Mouse (Mus musculus): ENCODE data around the gene Zfhx3.

The Zfhx3 gene

DNA sequence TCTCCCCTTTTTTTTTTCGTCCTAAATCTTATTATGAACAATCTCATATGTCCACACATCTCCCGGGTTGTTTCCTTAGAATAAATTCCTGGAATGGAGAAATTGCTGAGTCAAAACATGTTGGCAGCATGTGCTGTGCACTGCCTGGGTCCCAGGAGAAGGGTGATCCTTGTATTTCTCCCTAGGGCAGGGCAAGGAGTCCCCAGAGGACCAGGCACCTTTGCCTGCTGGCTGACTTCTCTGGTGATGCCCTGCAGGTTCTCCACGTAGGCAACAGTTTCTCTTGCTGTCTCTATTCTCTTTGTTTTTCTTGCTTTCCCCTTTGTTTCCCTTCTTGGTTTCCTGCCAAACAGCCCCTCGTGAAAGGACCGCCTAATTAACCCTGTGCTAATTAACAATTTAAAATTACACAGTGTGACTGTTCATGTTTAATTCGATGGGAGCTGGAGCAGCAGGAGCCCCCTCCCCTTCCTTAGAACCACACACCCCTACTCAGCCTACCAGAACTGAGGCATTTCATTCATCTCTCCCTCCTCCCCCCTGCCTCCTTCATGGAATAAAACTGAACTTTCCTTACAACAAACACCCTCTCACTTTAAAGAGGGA is 845.8 kb downstream of the Zfhx3 start:
- DNase-seq (ENCODE audit: low spot score in 2 of 2) = no peak

DNA sequence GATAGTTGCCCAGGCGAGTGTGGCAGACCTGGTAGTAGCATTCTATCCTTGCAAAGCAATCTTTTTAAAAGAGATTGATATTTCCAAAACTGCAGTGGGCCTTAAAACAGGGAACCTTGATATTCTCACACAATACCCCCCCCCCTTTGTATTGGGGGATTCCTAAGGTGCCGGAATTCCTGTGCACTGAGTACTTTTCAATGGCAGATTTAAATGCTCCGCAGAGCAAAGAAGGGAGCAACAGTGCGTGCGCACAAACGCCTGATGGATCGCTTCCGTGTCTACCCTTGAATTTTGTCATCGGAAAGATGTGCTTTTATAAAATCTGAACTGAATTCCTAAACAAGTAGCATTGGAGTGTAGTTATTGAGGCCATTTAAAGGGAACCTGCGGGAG is 846.3 kb downstream of the Zfhx3 start:
- DNase-seq (ENCODE audit: low spot score in 2 of 2) = no peak

DNA sequence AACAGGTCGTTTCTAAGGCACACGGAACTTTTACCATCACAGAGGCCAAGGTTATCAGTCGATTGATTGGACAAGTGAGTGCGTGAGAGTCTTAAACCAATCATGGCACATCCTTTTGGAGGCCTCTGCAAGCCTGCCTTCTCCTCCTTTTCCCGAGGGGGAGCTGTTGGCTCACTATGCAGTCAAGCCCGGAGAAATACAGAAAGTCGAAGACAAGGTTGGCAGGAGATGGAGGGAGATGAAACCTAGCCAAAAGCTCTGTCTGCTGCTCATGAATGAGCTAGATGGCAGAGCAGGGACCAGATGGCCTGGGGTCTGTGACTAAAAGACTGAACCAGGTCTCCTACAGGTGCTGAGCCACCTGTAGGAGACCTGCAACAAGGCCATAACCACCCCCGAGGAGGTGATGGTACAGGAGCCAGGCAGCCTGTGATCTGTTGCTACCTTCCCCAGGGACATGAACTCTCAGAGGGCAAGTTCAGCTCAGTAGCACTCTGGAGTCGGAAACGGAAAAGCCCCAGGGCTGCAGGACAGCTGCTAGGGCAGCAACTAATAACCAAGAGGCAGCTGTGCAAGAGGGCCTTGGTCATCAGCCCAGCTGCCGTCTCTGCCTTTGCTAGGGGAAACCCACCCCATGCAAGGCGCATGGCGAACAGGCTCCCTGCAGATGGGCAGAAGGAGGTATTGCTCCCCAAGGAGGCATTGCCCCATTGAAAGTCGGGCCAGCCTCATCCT is 848.3 kb downstream of the Zfhx3 start:
- DNase-seq (ENCODE audit: low spot score in 2 of 2) = no peak

DNA sequence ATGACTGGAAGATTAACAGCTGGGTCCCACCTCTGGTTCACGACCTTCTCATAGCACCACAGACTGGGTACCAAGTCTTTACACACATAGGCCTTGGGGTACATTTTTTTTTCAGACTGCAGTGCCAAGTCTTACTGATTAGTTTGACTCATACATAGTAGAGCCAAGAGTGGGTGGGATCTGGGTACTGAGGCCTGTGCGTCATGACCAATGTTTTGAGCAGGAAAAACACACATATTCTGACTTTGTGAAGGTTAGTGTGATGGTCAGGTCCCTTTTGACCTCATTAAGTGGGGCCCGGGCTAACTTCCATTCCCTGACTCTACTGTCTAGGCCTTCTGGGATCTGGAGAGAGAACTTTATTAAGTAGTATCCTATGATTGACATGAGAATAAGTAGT is 853.6 kb downstream of the Zfhx3 start:
- no peak for DNase-seq (ENCODE audit: low spot score in 2 of 2)

DNA sequence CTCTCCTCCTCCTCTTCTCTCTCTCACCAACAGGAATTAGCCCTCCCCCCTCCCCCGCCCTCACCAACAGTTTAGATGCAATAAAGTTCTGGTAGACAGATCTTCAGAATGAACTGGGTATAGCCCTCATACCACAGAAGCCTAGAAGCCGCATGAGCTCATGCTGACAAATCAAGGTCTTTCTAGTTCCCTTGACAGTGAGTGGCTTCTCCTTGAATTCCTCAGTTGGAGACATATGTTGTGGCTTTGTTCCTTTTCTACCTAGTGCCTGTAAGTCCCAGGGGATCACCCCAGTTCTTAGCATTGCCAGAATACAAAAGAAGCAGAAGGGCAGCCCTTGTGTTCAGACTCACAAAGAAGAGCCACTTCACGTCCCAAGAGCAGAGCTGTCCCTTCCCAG is 854.4 kb downstream of the Zfhx3 start:
- no peak for DNase-seq (ENCODE audit: low spot score in 2 of 2)

DNA sequence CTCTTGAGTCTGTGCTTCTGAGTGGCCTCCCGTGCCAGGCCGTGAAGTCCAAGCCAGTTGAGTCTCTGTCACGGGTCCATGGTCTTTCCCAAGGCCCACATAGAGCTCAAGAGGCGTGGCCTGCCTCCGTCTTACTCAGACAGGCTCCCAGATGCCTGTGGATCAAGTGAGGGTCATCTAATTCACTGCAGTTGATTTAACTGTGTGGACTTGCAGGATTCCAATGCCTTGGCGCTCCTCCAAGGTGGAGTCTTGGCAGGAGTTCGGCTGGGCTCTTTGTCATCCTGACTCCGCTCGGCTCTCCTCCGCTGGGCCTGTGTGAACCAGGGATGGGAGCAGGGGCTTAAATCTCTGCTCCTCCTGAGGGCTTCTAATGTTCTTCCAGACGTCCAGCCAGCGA is 855.6 kb downstream of the Zfhx3 start:
- no peak for DNase-seq (ENCODE audit: low spot score in 2 of 2)

DNA sequence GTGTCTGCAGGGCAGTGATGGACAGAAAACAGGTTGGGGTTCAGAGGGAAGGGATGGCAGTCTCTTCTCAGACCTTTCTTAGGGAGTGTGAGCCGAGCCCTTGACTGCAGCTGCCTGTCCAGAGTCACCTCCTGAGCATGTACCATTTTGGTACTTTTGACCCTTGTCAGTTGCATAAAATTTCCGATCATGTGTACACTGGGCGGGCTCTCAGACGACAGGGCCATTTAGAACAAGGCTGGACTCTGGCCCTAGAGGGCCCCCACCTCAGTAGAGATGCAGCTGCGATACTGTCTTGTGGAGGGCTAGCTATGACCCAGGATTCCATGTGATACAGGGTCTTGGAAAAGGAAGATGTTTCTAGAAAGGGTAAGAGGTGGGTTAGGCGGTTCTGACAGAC is 856.8 kb downstream of the Zfhx3 start:
- no peak for DNase-seq (ENCODE audit: low spot score in 2 of 2)

DNA sequence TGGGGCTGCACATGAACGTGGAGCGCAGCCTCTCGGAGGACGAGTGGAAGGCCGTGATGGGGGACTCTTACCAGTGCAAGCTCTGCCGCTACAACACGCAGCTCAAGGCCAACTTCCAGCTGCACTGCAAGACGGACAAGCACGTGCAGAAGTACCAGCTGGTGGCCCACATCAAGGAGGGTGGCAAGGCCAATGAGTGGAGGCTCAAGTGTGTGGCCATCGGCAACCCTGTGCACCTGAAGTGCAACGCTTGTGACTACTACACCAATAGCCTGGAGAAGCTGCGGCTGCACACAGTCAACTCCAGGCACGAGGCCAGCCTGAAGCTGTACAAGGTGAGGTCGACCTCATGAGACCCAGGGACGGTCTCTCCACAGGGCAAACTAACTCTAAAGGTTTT is 857.9 kb downstream of the Zfhx3 start:
- DNase-seq (ENCODE audit: low spot score in 2 of 2) = no peak

DNA sequence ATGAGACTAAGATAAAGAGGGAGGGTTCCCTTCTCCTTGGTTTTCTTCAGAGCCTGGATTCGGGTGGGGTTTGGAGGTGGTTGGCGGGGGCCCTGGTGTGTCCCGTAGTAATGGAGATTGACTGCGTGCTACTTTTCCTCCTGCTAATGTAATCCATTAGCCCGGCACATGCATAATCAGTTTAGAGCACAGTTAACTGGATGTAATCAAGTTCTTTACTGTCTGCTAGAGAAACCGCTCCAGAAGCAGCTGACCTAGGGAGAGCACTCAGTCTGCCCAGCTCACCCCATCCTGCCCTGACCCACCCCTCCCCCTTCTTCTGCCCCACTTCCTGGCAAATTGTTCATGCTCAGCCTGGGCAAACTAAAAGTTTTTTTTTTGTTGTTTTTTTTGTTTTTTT is 860.6 kb downstream of the Zfhx3 start:
- DNase-seq (ENCODE audit: low spot score in 2 of 2) = no peak

DNA sequence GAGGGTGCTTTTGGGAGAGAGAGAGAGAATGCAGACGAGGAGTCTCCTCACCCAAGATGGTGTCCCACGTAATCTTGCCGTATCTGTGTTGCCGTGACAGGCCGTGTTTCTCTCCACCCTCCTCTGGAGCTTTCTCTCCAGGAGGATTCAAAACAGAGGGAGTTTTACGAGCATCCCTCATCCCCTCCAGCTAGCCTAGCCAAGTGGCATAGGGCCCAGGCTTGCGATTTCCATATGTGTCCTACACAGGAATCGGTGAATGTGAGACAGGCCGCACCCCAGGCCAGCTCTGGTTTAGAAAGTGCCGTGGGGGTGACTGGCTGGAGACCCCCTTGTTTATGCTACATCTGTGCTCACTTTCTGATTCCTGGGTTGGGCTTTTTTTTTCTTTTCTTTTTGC is 869.2 kb downstream of the Zfhx3 start:
- DNase-seq (ENCODE audit: low spot score in 2 of 2) = no peak

DNA sequence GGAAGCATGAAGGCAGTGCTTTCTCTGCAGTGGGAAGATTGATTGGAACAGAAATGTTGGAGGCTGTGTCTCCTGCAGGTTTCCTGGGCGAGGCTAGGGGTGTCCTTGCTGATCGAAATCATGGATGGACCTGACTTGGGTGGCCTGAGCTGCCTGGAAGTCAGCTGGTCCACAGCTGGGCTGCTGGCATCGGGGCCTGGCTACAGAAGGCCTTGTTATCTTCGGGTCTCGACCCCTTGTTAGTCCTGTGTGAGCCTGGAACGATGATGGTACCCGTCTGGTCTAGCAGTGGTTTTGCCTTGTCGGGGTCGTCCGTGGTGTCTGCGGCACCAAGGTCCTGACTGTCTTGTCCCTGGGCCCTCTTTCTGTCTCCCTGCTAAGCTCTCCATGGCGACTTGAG is 870.9 kb downstream of the Zfhx3 start:
- no peak for DNase-seq (ENCODE audit: low spot score in 2 of 2)

DNA sequence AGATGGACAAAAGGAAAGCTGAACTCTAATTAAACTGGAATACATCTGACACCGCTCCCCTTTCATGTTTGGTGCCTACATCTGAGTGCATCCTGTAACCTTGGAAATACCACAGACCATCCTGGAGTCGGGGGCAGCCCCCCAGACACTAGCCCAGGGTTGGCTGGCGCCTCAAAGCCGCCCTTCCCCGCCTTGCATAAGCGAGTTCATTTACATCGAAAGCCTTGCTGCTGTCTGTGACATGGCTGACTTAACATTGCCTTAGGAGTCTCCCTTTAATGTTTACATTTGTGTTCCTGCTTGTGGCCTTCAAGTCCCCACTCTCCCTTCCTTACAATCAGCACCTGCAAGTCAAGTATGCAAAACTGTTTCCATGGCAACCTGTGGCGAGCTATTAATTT is 876.8 kb downstream of the Zfhx3 start:
- DNase-seq (ENCODE audit: low spot score in 2 of 2) = no peak

DNA sequence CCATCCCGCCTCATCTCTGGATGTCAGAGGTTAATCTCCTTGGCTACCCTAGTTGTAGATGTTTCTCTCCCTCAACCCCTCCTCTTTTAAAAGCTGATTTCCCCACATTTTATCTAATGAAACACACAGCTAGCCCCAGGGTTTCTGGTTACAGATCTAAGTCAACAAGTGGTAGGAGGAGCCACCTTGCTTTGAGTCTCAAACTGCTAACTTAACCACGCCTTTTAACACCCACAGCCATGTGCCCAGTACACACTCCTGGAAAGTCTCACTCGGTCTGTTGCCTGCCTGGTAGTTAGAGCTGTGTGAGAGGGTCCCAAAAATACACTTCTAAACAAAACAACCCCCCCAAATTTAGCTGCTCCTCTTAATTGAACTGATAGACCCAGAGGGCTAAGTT is 877.4 kb downstream of the Zfhx3 start:
- peak in 1 of 2 experiments; percentile 5 for DNase-seq (ENCODE audit: low spot score in 2 of 2)

DNA sequence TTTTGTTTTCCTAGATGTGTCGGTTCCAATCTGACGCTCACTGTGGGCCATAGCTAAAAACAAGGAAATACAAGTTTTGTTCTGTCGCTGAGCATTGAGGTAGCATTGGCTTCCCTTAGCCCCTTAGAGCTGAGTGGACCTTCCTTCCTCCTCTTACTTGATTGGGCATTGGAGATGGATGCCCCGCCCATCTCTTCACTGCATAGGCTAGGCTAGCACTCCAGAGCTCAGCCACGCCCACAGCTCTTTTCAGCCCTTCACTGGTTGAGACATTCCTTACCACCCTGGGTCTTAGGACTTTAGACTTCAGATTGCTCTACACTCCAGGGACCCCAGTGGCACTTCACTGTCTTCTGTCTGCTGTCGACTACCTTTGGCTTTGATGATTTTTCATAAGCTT is 878.2 kb downstream of the Zfhx3 start:
- DNase-seq (ENCODE audit: low spot score in 2 of 2) = peak; percentile 16 to 49

DNA sequence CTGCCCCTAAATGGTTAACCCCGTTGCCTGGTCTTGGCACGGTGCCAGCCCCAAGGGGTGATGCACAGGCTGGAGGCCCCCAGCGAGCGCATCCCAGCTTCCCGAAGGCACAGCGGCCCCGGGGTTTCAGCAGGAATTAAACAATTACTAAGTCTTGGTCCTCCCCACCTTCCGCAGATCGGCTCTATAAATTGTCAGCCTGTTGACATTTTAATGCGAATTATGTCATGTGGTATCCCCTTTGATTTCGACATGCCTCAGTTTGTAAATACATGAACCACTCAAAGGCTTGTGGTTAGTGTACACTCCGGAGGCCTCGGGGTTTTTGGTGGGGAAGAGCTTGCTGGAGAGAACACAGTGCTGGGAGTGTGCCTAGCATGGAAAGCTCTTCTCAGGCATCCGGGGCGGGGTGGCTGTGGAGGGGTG is 880.4 kb downstream of the Zfhx3 start:
- DNase-seq (ENCODE audit: low spot score in 2 of 2) = no peak

DNA sequence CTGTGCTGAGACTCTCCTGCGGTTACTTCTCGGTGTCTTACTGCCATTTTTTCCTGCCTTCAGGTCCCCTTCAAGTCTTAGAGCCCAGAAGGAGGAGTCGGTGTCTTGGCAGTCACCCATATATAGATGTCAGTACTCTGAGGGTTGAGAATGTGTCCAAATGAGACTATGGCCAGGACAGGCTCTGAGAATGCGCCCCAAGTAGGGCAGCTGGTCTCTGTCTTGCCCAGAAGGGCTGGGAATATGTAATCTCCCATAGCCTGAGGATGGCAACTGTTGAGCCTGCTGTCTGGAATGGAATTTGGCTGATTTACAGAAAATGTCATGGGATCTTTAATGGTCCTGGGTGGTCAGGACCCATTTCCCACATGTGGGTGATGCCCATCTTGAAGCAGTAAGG is 881.6 kb downstream of the Zfhx3 start:
- DNase-seq (ENCODE audit: low spot score in 2 of 2) = no peak

DNA sequence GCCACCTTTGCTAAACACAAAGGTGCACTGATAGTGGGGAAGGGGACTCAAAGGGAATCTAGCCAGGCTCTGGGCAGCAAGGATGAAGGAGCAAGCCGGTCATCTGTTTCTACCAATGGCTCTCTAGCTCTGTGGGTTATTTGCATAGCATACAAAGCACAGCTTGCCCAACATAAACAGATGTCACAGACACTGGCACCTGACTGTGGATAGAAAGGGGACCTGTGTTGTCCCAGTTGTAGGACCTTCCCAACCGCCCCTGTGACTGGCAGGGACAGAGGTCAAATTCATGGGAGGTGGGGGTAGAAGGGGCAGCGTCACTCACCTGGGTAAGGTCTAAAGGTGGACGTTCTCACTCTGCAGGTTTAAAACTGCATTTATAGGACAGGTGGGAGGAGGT is 884.0 kb downstream of the Zfhx3 start:
- DNase-seq (ENCODE audit: low spot score in 2 of 2) = no peak

DNA sequence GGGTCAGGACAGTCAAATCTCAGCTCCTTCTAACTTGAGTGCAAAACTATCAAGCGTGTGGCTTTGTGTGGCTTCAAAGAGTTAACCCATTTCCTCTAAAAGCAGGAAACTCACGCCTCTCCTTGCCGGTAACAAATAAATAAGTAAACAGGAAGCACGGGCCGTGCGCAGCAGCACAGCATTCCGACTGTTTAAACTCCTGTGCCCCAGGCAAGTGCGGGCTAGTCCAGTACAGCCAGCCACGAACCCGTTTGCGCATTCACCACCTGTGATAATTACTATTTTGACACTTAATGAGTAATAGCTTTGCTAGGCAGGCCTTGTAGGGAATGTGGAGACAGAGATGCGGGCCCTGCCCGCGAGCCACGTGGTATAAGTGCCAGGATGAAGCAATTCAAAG is 885.0 kb downstream of the Zfhx3 start:
- DNase-seq (ENCODE audit: low spot score in 2 of 2) = no peak

DNA sequence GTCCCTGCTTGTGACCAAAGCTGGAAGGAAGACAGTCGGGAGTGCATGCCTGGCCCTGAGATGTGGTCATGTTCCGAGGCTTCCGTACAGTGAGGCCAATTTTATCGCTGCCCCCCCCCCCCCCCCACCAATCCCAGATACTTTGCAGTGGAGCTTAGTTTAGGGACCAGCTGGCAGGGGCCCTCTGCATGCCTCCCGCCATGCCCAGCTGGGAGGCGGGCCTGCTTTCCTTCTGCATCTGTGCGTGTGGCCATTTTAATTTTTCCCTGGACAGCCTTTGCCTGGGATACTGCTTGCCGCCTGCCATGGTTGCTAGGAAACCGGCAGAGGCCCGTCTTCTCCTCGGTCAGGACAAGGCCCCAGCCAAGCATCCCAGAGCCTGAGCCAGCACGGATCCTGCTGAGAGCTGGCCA is 886.9 kb downstream of the Zfhx3 start:
- no peak for DNase-seq (ENCODE audit: low spot score in 2 of 2)

DNA sequence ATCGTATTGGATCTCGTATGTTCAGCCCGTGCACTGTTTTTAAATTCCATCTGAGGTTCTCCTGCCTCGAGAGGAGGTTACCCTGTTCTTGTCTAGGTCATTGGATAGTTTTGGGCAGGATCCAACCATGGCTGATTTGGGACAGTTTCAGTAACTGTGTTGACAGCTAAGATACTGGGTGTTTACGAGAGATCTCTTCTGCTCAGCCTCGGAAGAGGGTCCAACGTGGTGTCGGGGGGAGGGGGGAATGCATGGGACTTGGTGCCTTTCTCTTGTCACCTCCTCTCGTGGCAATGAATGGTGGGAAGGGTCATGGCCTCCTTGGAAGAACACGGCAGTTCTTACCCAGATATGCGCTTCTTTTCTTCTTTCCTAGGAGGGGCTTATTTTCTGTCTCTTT is 892.7 kb downstream of the Zfhx3 start:
- DNase-seq (ENCODE audit: low spot score in 2 of 2) = no peak

DNA sequence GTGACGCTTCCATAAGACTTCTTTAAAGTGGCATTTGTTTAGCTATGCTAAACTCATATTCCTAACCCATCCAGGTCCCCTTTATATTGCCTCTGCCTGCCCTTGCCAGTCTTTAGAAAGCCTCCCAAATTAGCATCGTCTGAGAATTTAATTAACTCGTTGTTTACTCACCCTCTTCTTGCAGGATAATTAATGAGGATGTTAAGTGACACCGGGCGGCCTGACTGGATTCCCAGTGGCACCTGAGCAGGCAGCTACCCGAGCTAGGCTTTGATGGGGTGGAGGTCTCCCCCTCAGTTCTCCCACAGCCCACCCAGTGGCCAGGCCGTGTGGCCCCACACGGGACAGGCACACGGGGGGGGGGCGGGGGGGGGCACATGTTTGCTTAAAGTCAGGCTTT is 895.3 kb downstream of the Zfhx3 start:
- DNase-seq (ENCODE audit: low spot score in 2 of 2) = no peak

DNA sequence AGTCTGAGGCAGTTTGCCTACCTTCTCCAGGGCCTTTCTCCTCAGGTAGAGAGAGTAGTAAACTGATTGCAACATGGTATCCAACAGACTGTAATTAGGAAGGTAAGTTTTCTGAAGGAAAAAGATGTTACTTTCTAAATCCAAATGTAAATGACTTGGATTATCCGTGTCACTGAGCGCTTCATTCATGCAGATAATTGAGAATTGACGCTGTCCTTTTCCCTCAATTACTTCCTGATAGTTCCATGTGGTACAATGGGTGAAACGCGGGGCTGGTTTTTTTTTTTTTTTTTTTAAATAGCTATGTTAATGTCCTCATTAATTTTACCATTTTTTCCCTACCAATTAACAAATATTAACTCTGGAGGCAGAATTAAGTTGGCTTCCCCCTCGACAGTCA is 896.3 kb downstream of the Zfhx3 start:
- DNase-seq (ENCODE audit: low spot score in 2 of 2) = no peak

DNA sequence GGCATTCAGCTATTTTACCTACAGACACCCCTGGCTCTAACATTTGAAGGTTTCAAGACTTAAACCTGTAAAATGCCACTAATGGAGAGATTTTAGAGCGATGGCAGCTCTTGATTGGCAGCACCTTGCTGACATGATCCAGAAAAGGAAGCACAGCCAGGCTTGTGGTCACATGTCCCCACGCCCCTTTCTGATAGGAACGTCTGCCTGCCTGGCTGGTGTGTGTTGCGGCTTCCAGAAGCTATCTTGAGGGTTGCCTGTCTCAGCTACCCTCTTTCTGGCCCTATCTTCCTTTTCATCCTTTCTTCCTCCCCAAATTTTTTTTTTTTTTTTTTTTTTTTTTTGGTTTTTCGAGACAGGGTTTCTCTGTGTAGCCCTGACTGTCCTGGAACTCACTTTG is 899.9 kb downstream of the Zfhx3 start:
- no peak for DNase-seq (ENCODE audit: low spot score in 2 of 2)

DNA sequence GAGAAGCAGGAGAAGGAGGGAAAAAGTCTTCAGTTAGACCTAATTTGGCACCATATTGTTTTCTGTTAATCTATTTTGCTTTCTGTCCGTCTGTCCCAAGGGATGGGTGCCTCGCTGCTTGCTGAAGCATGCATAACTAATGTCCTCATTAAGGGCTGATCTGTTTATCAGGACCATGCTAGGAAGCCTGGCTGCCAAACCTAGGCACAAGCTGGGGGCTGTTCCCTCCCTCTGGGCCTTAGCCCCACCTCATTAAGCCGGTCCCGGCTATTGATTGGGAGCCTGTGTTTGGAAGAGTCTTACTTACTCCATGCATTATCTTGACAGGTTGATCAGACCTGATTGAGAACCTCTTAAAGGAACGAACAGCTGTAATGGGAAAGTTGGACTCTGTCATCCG is 903.7 kb downstream of the Zfhx3 start:
- no peak for DNase-seq (ENCODE audit: low spot score in 2 of 2)

All from natural killer cell, adult 2 months (primary cell).